Mouse (Mus musculus) spleen, adult 2 months (tissue): Measurements from ENCODE around the gene Cdc42se1. TPM values are rescaled to one million over a fixed set of nuclear protein-coding genes. Genes with fewer than 3 reads are reported as not detected.

ENCODE experiments used
- DNase-seq, 2 experiments: peaks; one replicate each; pipeline versions ENCODE4 v3.0.0 to v3.0.0-alpha.2; 2012 to 2021; ENCODE audit warnings: low spot score in 2 of 2, low read depth in 1 of 2
- H3K27ac ChIP-seq: fragments of 200-500 bp; 2 replicates; pipeline ENCODE4 v1.5.1; 2012; ENCODE audit warnings: low read length, inconsistent platforms; ENCODE audit not compliant: insufficient read depth
- H3K27me3 ChIP-seq: fragments of 200-500 bp; 2 replicates; pipeline ENCODE4 v1.6.1; 2012; ENCODE audit warnings: mild to moderate bottlenecking, moderate library complexity, low read length, inconsistent platforms; ENCODE audit not compliant: control insufficient read depth, insufficient read depth
- H3K36me3 ChIP-seq: fragments of 200-500 bp; 2 replicates; pipeline ENCODE4 v1.6.1; 2012; ENCODE audit warnings: mild to moderate bottlenecking, low read length, inconsistent platforms; ENCODE audit not compliant: control insufficient read depth, insufficient read depth
- H3K4me1 ChIP-seq: fragments of 200-500 bp; 2 replicates; pipeline ENCODE4 v1.6.1; 2011; ENCODE audit warnings: inconsistent platforms; ENCODE audit not compliant: control insufficient read depth, insufficient read depth, insufficient read length
- H3K4me3 ChIP-seq: fragments of 200-500 bp; 2 replicates; pipeline ENCODE4 v1.5.1; 2011; ENCODE audit warnings: mild to moderate bottlenecking, inconsistent platforms; ENCODE audit not compliant: insufficient read depth, insufficient read length; ENCODE audit errors: extremely low read depth
- CTCF ChIP-seq: fragments of 200-500 bp; IDR thresholded peaks from 2 replicates; pipeline ENCODE4 v1.5.1; 2011; ENCODE audit warnings: mild to moderate bottlenecking, inconsistent platforms; ENCODE audit not compliant: insufficient read depth, insufficient read length, insufficient replicate concordance; ENCODE audit errors: extremely low read depth
- POLR2A ChIP-seq: fragments of 200-500 bp; IDR thresholded peaks from 2 replicates; pipeline ENCODE4 v1.6.1; 2011; ENCODE audit warnings: low read depth, low read length, inconsistent platforms
- WGBS: fragments of 180-500 bp; shearing (Covaris S2); methylation state at CpG from one replicate; pipeline ENCODE4 v1.1.7; 2018; 5-methylcytosine and 5-hydroxymethylcytosine counted together
- polyA plus RNA-seq: library from polyadenylated mRNA; depleted of rRNA; stranded (reverse); fragments of >200 nt; gene quantifications from 2 replicates; pipeline ENCODE4 v1.2.3, GENCODE M21; 2012; rRNA removed

The Cdc42se1 gene
- polyA plus RNA-seq, 1 experiment = 94.1 TPM

- H3K27me3 ChIP-seq = no peaks in the 10 kb centered on the region
- no peak overlapping the region for H3K4me3 ChIP-seq
- H3K27ac ChIP-seq = no peak overlapping the region
- TF ChIP-seq CTCF (no peak), POLR2A (no peak)
- no peak for DNase-seq
- peaks cover 9% of the 10 kb centered on the region for H3K36me3 ChIP-seq
- no peaks in the 10 kb centered on the region; the same call in 1 of the 2 replicates for H3K4me1 ChIP-seq
- WGBS = 90% methylated on average over 12 of the region's 12 CpGs
Observed at GRCm38 (mm10) chr3:95284501-95285281, 56.2 kb downstream of the Cdc42se1 start.

- no peak for DNase-seq
- no peaks in the 10 kb centered on the region for H3K27me3 ChIP-seq
- TF ChIP-seq CTCF = no peak
- TF ChIP-seq POLR2A = no peak
- no peak overlapping the region for H3K4me3 ChIP-seq
- peaks cover 9% of the 10 kb centered on the region for H3K36me3 ChIP-seq
- H3K27ac ChIP-seq = no peak overlapping the region
- no peaks in the 10 kb centered on the region; the same call in 1 of the 2 replicates for H3K4me1 ChIP-seq
- WGBS = 95% methylated on average over 5 of the region's 5 CpGs
Observed at GRCm38 (mm10) chr3:95285390-95285789, 56.9 kb downstream of the Cdc42se1 start.

Other genes with a start within 250 kb of the Cdc42se1 start
- gene Zfp687, start 213.3 kb upstream of the Cdc42se1 start, polyA plus RNA-seq = 18.5 and 21.0 TPM in 2 replicates
- 90.5 and 108 TPM in 2 replicates for gene Psmd4, start 186.1 kb upstream of the Cdc42se1 start, polyA plus RNA-seq
- 14.1 and 14.4 TPM in 2 replicates for gene Pip5k1a, start 121.8 kb upstream of the Cdc42se1 start, polyA plus RNA-seq
- 36.3 and 44.6 TPM in 2 replicates for gene Vps72, start 117.7 kb upstream of the Cdc42se1 start, polyA plus RNA-seq
- gene Tmod4, start 104.3 kb upstream of the Cdc42se1 start, polyA plus RNA-seq = 0.69 and 0.91 TPM in 2 replicates
- gene Scnm1, start 94.7 kb upstream of the Cdc42se1 start, polyA plus RNA-seq = 25.2 and 29.4 TPM in 2 replicates
- 4.7 and 5.3 TPM in 2 replicates for gene Lysmd1, start 94.6 kb upstream of the Cdc42se1 start, polyA plus RNA-seq
- 89.1 and 132 TPM in 2 replicates for gene Tnfaip8l2, start 86.4 kb upstream of the Cdc42se1 start, polyA plus RNA-seq
- gene Sema6c, start 68.3 kb upstream of the Cdc42se1 start, polyA plus RNA-seq = 2.2 TPM in 2 replicates
- gene Gabpb2, start 10.8 kb upstream of the Cdc42se1 start, polyA plus RNA-seq = 17.0 and 17.1 TPM in 2 replicates
- gene Mllt11, start 3.4 kb downstream of the Cdc42se1 start, polyA plus RNA-seq = 15.5 and 16.2 TPM in 2 replicates
- 0.18 and 0.52 TPM in 2 replicates for gene Gm128, start 12.9 kb downstream of the Cdc42se1 start, polyA plus RNA-seq
- gene Bnipl, start 22.5 kb downstream of the Cdc42se1 start, polyA plus RNA-seq = 0.07 TPM in 1 of 2 replicates, not detected in the other
- 44.8 and 51.0 TPM in 2 replicates for gene Mindy1, start 52.6 kb downstream of the Cdc42se1 start, polyA plus RNA-seq
- gene Prune1, start 53.3 kb downstream of the Cdc42se1 start, polyA plus RNA-seq = 7.7 and 8.9 TPM in 2 replicates
- 2.6 and 2.7 TPM in 2 replicates for gene Anxa9, start 78.4 kb downstream of the Cdc42se1 start, polyA plus RNA-seq
- 95.7 and 101 TPM in 2 replicates for gene Cers2, start 86.1 kb downstream of the Cdc42se1 start, polyA plus RNA-seq
- 9.4 and 10.4 TPM in 2 replicates for gene Setdb1, start 128.5 kb downstream of the Cdc42se1 start, polyA plus RNA-seq
- not detected in 2 replicates for gene 4930558C23Rik, start 174.1 kb downstream of the Cdc42se1 start, polyA plus RNA-seq
- gene Arnt, start 205.7 kb downstream of the Cdc42se1 start, polyA plus RNA-seq = 19.5 and 20.7 TPM in 2 replicates